Mouse (Mus musculus) lung, adult 2 months (tissue): ENCODE data around the gene Mrc1. TPM values are rescaled to one million over a fixed set of nuclear protein-coding genes. Genes with fewer than 3 reads are reported as not detected.

ENCODE experiments used
- DNase-seq: peaks from one replicate; pipeline ENCODE4 v3.0.0; 2022
- H3K4me1 ChIP-seq: fragments of 200-500 bp; 2 replicates; pipeline ENCODE4 v1.6.1; 2011; ENCODE audit warnings: low read length; ENCODE audit not compliant: control insufficient read depth, insufficient read depth
- H3K4me3 ChIP-seq: fragments of 200-500 bp; replicated peaks from 2 replicates; pipeline ENCODE3; 2011; ENCODE audit warnings: low read depth, mild to moderate bottlenecking, control low read depth, low read length; ENCODE audit errors: extremely low read depth
- CTCF ChIP-seq: fragments of 200-500 bp; IDR thresholded peaks from 2 replicates; pipeline ENCODE4 v1.5.1; 2011; ENCODE audit warnings: mild to moderate bottlenecking, low read length, control low read depth; ENCODE audit not compliant: insufficient read depth
- POLR2A ChIP-seq: fragments of 200-500 bp; IDR thresholded peaks from 2 replicates; pipeline ENCODE4 v1.6.1; 2011; ENCODE audit warnings: low read depth, mild to moderate bottlenecking, control low read depth, low read length, borderline replicate concordance; ENCODE audit errors: extremely low read depth
- WGBS: fragments of 180-500 bp; shearing (Covaris S2); methylation state at CpG from one replicate; pipeline ENCODE4 v1.1.7; 2018; 5-methylcytosine and 5-hydroxymethylcytosine counted together
- polyA plus RNA-seq: library from polyadenylated mRNA; depleted of rRNA; stranded (reverse); fragments of >200 nt; gene quantifications from 2 replicates; pipeline ENCODE4 v1.2.3, GENCODE M21; 2012

The Mrc1 gene
- polyA plus RNA-seq, 1 experiment: 9.6 TPM

DNA sequence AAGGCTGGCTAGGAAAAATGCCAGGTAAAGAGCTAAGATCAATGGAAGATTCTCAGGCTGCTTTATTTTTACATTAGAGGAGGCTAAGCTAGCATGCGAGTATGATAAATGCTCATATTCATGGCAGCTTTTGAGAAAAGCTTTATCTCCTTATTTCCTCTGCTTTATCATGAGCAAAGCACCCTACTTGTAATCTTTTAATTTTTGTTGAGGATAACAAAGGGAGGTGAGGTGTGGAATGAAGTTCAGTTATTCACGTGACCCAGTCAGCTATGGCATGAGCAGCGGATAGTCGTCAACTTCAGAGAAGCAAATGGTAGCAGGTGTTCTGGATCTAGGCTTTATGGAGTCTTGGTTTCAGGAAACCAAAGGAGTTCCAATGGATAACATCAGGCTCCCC lies 7.7 kb downstream of the Mrc1 start:
- WGBS: 82% methylated on average over 4 of the region's 4 CpGs
- no peak overlapping the region for H3K4me3 ChIP-seq
- TF ChIP-seq CTCF: no peak
- TF ChIP-seq POLR2A: no peak
- no peak for DNase-seq
- peaks cover 6% of the 10 kb centered on the region for H3K4me1 ChIP-seq

DNA sequence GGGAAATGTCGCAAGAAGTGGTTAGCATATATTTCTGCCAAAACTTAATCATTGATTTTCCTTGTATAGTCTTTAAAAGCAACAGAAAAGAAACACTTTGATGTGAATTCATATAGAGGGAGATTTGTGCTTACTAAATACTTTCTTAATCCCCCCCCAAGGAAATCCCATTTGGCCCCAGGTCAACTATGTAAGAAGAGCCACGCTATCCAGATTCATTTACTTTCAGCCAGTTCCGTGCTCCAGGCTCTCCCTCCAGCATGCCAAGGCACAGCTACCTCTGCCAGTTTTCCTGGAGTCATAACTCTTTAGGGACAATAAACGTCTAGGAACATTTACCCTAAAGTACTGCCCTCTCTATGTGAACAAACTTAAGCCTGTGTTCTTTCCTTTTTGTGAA lies 8.5 kb downstream of the Mrc1 start:
- 29% methylated on average over 4 of the region's 4 CpGs for WGBS
- Histone ChIP-seq H3K4me3 (no peak overlapping the region), H3K4me1 (peaks cover 6% of the 10 kb centered on the region)
- DNase-seq: no peak
- TF ChIP-seq CTCF: no peak
- TF ChIP-seq POLR2A: no peak

DNA sequence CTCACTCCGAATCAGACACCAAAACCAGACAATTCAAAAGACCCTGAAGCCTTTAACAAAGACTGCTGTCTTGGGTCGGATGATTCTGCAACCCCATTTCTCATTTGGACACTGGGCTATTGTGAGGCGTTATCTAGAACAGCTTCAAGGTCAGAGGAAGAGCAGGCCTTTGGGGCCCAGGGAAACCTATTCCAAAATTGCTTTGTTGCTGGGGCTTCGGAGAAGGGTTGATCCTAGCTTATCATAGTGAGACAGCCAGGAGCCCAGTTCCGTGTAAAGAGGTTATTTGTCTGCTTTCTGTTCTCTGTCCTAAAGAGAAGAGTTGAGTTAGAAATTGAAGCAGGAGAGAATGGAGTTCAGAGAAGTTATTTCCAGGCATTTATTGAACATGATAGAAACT lies 10.0 kb downstream of the Mrc1 start:
- no peak for DNase-seq
- 51% methylated on average over 5 of the region's 5 CpGs for WGBS
- TF ChIP-seq CTCF (no peak), POLR2A (no peak)
- no peak overlapping the region for H3K4me3 ChIP-seq
- peaks cover 6% of the 10 kb centered on the region for H3K4me1 ChIP-seq

DNA sequence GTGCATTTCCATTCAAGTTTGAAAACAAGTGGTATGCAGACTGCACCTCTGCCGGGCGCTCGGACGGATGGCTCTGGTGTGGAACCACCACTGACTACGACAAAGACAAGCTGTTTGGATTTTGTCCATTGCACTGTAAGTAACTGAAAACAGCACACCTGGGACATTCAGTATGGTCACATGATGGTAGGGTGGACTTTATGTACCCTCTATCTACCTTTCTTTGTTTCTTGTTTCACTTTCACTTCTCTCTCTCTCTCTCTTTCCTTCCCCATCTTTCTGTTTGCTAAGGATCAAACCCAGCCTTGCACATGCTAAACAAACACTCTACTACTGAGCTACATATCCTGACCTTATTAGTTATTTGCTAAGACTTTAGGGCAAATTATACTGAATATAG lies 15.0 kb downstream of the Mrc1 start:
- Histone ChIP-seq H3K4me1 (no peaks in the 10 kb centered on the region), H3K4me3 (no peak overlapping the region)
- no peak for DNase-seq
- WGBS: 75% methylated on average over 5 of the region's 5 CpGs
- TF ChIP-seq POLR2A (no peak), CTCF (no peak)

DNA sequence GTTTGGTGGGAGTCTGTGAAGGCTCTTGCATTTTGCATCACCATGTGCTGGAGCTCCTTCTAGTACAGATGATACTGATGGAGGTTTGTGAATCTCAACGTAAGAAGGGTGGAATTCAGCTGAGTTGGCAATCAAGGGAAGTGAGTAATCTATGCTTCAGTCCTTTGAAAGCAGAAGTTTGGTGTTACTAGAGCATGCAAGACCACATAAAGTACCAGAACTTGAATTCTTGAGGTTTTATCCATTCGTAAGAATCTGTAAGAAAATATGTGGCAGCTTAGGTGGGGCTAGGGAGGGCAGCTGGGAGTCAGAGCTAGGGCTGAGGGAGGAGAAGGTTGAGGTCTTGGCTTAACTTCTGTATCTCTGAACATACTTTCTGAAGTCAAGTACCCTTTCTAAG lies 15.5 kb downstream of the Mrc1 start:
- Histone ChIP-seq H3K4me3 (no peak overlapping the region), H3K4me1 (no peaks in the 10 kb centered on the region)
- WGBS: 65% methylated on average over 2 of the region's 2 CpGs
- TF ChIP-seq CTCF: no peak
- TF ChIP-seq POLR2A: no peak
- no peak for DNase-seq

DNA sequence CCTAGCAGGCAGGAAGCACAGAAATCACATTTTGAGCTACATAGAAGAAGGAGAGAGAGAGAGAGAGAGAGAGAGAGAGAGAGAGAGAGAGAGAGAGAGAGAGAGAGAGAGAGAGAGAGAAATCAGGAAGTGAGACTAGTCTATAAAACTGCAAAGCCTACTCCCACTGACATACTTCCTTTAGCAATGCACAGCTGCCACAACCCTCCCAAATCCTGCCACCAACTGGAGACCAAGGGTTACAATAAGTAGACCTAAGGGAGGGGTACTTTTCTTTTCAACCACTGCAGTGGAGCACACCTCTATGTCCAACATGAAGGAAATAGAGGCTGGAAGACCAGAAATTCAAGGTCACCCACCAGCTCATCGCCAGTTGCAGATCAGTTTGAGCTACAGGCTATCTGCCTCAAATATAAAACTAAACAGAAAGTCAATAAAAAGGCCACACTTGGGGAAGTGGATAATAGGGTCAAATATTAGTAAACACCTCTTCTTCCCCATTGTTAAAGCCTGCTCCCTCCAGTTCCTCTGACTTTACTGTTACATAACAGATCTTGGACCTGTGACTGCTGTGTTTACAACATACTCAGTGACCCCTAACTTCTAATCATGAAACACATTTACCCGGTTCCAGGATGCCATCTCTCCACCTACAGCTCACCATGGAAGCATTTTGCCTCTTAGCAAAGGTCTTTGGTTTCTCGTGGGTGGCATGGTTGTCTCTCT lies 20.8 kb downstream of the Mrc1 start:
- TF ChIP-seq POLR2A: no peak
- no peak for TF ChIP-seq CTCF
- 61% methylated on average over 3 of the region's 3 CpGs for WGBS
- Histone ChIP-seq H3K4me3 (no peak overlapping the region), H3K4me1 (no peaks in the 10 kb centered on the region; the same call in 1 of the 2 replicates)
- no peak for DNase-seq

DNA sequence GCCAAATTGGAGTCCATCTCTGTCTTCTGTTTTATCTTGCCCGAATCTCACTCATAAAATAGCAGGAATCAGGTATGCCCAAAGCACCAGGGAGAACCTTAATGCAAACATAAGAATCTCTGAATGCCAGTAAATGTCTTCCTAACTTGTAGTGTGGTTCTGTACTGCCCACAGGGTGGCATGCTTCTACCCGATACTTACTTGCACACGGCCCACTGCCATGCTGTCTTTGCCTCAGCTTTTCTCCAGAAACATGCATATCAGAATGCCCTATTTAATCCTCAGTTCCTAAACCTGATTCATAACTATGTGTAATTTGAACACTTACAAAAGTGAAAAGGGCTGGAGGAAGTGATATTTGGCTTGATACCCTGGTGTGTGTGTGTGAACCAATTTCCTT lies 22.7 kb downstream of the Mrc1 start:
- 81% methylated on average over 3 of the region's 3 CpGs for WGBS
- H3K4me3 ChIP-seq: no peak overlapping the region
- H3K4me1 ChIP-seq: no peaks in the 10 kb centered on the region; the same call in 1 of the 2 replicates
- TF ChIP-seq CTCF (no peak), POLR2A (no peak)
- no peak for DNase-seq

DNA sequence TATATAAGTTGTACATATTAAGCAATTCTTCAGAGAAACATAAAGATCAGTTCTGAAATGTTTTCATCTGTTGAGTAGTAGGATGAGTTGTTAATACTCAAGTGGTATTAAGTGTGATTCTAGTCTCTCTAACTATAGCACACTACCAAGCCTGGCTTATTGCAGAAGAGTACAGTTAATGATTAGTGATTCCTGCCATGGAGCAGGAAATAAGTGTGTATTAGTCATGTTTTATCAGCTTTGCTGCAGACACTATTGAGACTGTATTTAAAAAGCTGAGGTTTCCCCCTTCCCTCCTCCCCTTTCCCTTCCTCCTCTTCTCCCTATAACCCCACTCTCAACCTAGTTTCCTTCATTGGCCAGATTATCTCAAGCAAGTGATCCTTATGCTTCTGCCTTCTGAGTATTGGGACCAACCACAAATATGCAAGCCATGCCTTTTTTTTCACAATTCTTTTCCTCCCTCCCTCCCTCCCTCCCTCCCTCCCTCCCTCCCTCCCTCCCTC lies 29.2 kb downstream of the Mrc1 start:
- DNase-seq: no peak
- TF ChIP-seq POLR2A (no peak), CTCF (no peak)
- H3K4me3 ChIP-seq: no peak overlapping the region
- no peaks in the 10 kb centered on the region for H3K4me1 ChIP-seq

DNA sequence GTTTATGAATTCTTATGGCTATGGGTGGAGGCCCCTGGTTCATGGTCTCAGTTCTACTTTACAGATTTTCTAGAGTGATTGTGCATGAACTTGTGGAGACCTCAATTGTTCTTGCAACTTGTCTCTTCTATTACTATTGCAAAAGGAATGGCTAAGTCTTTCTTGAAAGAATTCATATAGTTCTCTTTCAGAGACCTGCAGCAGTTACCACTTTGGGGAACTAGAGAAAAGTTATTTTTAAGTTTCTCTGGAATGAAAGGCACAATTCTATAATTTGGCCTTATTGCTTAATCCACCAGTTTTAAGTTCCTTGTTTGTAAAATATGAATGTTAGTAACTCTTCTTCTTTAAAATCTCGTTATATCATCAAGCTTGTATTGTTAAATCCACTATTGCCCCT lies 32.9 kb downstream of the Mrc1 start:
- H3K4me1 ChIP-seq: no peaks in the 10 kb centered on the region
- no peak overlapping the region for H3K4me3 ChIP-seq
- no peak for TF ChIP-seq POLR2A
- no peak for TF ChIP-seq CTCF
- WGBS: 82% methylated on average over 1 of the region's 1 CpGs
- DNase-seq: no peak

DNA sequence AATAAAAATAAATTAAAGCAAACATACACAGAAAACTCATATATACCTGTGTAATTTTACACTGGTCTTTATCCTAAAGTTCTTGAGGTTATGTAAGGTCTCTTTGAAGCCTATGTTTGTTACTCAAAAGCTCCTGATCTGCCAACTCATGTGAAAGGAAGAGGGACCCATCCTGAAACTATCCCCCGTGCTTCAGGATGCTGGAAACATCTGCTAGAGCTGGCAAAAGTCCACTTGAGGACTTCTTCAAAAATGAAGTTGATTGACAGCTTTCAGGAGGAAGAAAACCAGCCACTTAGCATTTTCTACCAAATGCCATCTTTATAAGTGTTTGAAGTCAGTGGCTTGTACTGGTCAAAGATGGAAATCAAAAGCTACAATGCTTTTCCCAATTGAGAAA lies 40.0 kb downstream of the Mrc1 start:
- no peak for TF ChIP-seq CTCF
- no peak for TF ChIP-seq POLR2A
- Histone ChIP-seq H3K4me3 (no peak overlapping the region), H3K4me1 (no peaks in the 10 kb centered on the region)
- WGBS: 16% methylated on average over 1 of the region's 1 CpGs
- DNase-seq: no peak
